Mouse (Mus musculus): ENCODE results near the gene Tmem178b.

DNA sequence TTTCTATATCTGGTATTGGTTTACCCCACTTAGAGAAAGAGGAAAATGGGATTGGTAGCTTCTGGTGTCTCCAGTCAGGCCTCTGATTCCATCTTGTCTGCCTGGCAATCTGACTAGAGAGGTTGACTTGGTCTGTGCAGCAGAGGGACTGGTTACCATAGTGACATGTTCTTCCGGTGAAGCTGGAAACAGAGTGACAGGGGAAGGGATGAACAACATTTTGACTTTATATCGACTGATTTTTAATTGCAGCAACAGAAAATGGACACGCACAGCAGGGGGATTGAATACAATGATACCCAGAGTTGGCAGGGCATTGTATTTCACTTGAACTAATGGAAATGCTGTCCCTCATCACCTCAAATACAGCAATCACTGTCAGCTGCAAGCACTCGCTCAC lies 2.1 kb downstream of the Tmem178b start:
- TF ChIP-seq POLR2A (IDR thresholded peaks at IDR 0.05; ENCODE audit: borderline replicate concordance, control insufficient read depth, low read depth, low read length): no peak
- TF ChIP-seq CTCF (IDR thresholded peaks at IDR 0.05; ENCODE audit: control insufficient read depth, insufficient read depth, low read length): no peak
